Mouse (Mus musculus): ENCODE results near the gene Knop1.

Gene Knop1

GRCm38 (mm10) chr7:118797600-118797999 lies 58.5 kb downstream of the Knop1 start:
- DNase-seq (ENCODE audit: low spot score), result no peak

- no peak for DNase-seq (ENCODE audit: low spot score)
These were observed 59.2 kb downstream of the Knop1 start for GRCm38 (mm10) chr7:118796838-118797237.

GRCm38 (mm10) chr7:118795779-118796178 lies 60.3 kb downstream of the Knop1 start:
- DNase-seq (ENCODE audit: low spot score), result no peak

- no peak for DNase-seq (ENCODE audit: low spot score)
These were observed 62.2 kb downstream of the Knop1 start for GRCm38 (mm10) chr7:118793899-118794298.

Data from embryo, embryonic 10 days (tissue).